Mouse (Mus musculus): ENCODE measurements around the gene Lrrc55. TPM values are rescaled to one million over a fixed set of nuclear protein-coding genes. Genes with fewer than 3 reads are reported as not detected.
A peak's percentile ranks its signal among the peaks of the same experiment; 100 is the strongest.

The Lrrc55 gene
- polyA plus RNA-seq, 1 experiment from 2014 or later, result 2.1 TPM

GRCm38 (mm10) chr2:85209301-85209700 lies 12.3 kb upstream of the Lrrc55 start:
- WGBS, result 74% methylated on average over 5 of the region's 5 CpGs
- Histone ChIP-seq H3K27ac (replicated peaks) (no peak overlapping the region), H3K9ac (replicated peaks) (no peak overlapping the region), H3K9me3 (no peaks in the 10 kb centered on the region), H3K27me3 (no peaks in the 10 kb centered on the region), H3K36me3 (no peaks in the 10 kb centered on the region), H3K4me3 (no peak overlapping the region), H3K4me2 (replicated peaks) (no peak overlapping the region), H3K4me1 (no peaks in the 10 kb centered on the region)
- ATAC-seq (ENCODE audit: low FRiP score, low read depth), result no peak

GRCm38 (mm10) chr2:85205170-85205569 lies 8.2 kb upstream of the Lrrc55 start:
- no peak overlapping the region for H3K27ac ChIP-seq (replicated peaks)
- no peak overlapping the region for H3K4me3 ChIP-seq
- H3K4me1 ChIP-seq, result no peaks in the 10 kb centered on the region
- no peaks in the 10 kb centered on the region for H3K36me3 ChIP-seq
- 87% methylated on average over 8 of the region's 8 CpGs for WGBS
- no peaks in the 10 kb centered on the region for H3K9me3 ChIP-seq
- no peak overlapping the region for H3K9ac ChIP-seq (replicated peaks)
- H3K4me2 ChIP-seq (replicated peaks), result no peak overlapping the region
- ATAC-seq (ENCODE audit: low FRiP score, low read depth), result no peak
- H3K27me3 ChIP-seq, result no peaks in the 10 kb centered on the region

GRCm38 (mm10) chr2:85198011-85198965 lies 1.3 kb upstream of the Lrrc55 start:
- Histone ChIP-seq H3K9me3 (no peaks in the 10 kb centered on the region), H3K4me2 (replicated peaks) (peak overlapping the region; percentile 68), H3K27ac (replicated peaks) (no peak overlapping the region; the same call in 1 of the 2 replicates), H3K4me3 (peak overlapping the region; percentile 46), H3K4me1 (no peaks in the 10 kb centered on the region), H3K9ac (replicated peaks) (peak overlapping the region; percentile 57), H3K36me3 (no peaks in the 10 kb centered on the region), H3K27me3 (no peaks in the 10 kb centered on the region)
- WGBS, result 2% methylated on average over 24 of the region's 24 CpGs
- peak; percentile 78 for ATAC-seq (ENCODE audit: low FRiP score, low read depth)

- WGBS, result 71% methylated on average over 1 of the region's 1 CpGs
- H3K9me3 ChIP-seq, result no peaks in the 10 kb centered on the region
- H3K9ac ChIP-seq (replicated peaks), result no peak overlapping the region
Measured at GRCm38 (mm10) chr2:85194566-85194965, 2.4 kb downstream of the Lrrc55 start.

GRCm38 (mm10) chr2:85187582-85188151 lies 9.3 kb downstream of the Lrrc55 start:
- Histone ChIP-seq H3K9ac (replicated peaks) (no peak overlapping the region), H3K36me3 (no peaks in the 10 kb centered on the region), H3K4me2 (replicated peaks) (no peak overlapping the region), H3K27me3 (no peaks in the 10 kb centered on the region), H3K4me1 (no peaks in the 10 kb centered on the region), H3K27ac (replicated peaks) (no peak overlapping the region), H3K9me3 (no peaks in the 10 kb centered on the region), H3K4me3 (no peak overlapping the region)
- no peak for ATAC-seq (ENCODE audit: low FRiP score, low read depth)
- WGBS, result 90% methylated on average over 6 of the region's 6 CpGs

More at GRCm38 (mm10) chr2:85194566-85194965, 2.4 kb downstream of the Lrrc55 start:
- Histone ChIP-seq H3K4me1 (no peaks in the 10 kb centered on the region), H3K36me3 (no peaks in the 10 kb centered on the region), H3K27ac (replicated peaks) (no peak overlapping the region), H3K27me3 (no peaks in the 10 kb centered on the region), H3K4me2 (replicated peaks) (no peak overlapping the region), H3K4me3 (no peak overlapping the region)
- no peak for ATAC-seq (ENCODE audit: low FRiP score, low read depth)

GRCm38 (mm10) chr2:85178139-85178800 lies 18.7 kb downstream of the Lrrc55 start:
- Histone ChIP-seq H3K36me3 (no peaks in the 10 kb centered on the region), H3K27me3 (no peaks in the 10 kb centered on the region), H3K9me3 (no peaks in the 10 kb centered on the region), H3K4me1 (no peaks in the 10 kb centered on the region), H3K4me2 (replicated peaks) (no peak overlapping the region), H3K27ac (replicated peaks) (no peak overlapping the region), H3K9ac (replicated peaks) (no peak overlapping the region), H3K4me3 (no peak overlapping the region)
- 80% methylated on average over 4 of the region's 4 CpGs for WGBS
- ATAC-seq (ENCODE audit: low FRiP score, low read depth), result no peak

- Histone ChIP-seq H3K9me3 (no peaks in the 10 kb centered on the region), H3K4me2 (replicated peaks) (no peak overlapping the region), H3K9ac (replicated peaks) (no peak overlapping the region), H3K36me3 (no peaks in the 10 kb centered on the region), H3K27me3 (no peaks in the 10 kb centered on the region), H3K4me1 (no peaks in the 10 kb centered on the region), H3K27ac (replicated peaks) (no peak overlapping the region), H3K4me3 (no peak overlapping the region)
- no peak for ATAC-seq (ENCODE audit: low FRiP score, low read depth)
- WGBS, result 76% methylated on average over 6 of the region's 6 CpGs
Measured at GRCm38 (mm10) chr2:85173545-85173944, 23.5 kb downstream of the Lrrc55 start.

- no peak overlapping the region for H3K4me2 ChIP-seq (replicated peaks)
- H3K9me3 ChIP-seq, result no peaks in the 10 kb centered on the region
- no peak overlapping the region for H3K4me3 ChIP-seq
- no peak overlapping the region for H3K9ac ChIP-seq (replicated peaks)
- ATAC-seq (ENCODE audit: low FRiP score, low read depth), result no peak
- no peaks in the 10 kb centered on the region for H3K4me1 ChIP-seq
- no peaks in the 10 kb centered on the region for H3K27me3 ChIP-seq
- no peak overlapping the region for H3K27ac ChIP-seq (replicated peaks)
- 75% methylated on average over 2 of the region's 2 CpGs for WGBS
- no peaks in the 10 kb centered on the region for H3K36me3 ChIP-seq
Measured at GRCm38 (mm10) chr2:85172763-85173103, 24.3 kb downstream of the Lrrc55 start.

- Histone ChIP-seq H3K27ac (replicated peaks) (no peak overlapping the region), H3K9me3 (no peaks in the 10 kb centered on the region), H3K4me3 (no peak overlapping the region), H3K4me1 (no peaks in the 10 kb centered on the region), H3K4me2 (replicated peaks) (no peak overlapping the region), H3K36me3 (no peaks in the 10 kb centered on the region), H3K9ac (replicated peaks) (no peak overlapping the region), H3K27me3 (no peaks in the 10 kb centered on the region)
- ATAC-seq (ENCODE audit: low FRiP score, low read depth), result no peak
- WGBS, result 77% methylated on average over 3 of the region's 3 CpGs
Measured at GRCm38 (mm10) chr2:85172071-85172762, 24.8 kb downstream of the Lrrc55 start.

- no peaks in the 10 kb centered on the region for H3K9me3 ChIP-seq
- H3K36me3 ChIP-seq, result no peaks in the 10 kb centered on the region
- no peak overlapping the region for H3K4me3 ChIP-seq
- H3K4me2 ChIP-seq (replicated peaks), result no peak overlapping the region
- no peak overlapping the region for H3K27ac ChIP-seq (replicated peaks)
- no peak overlapping the region for H3K9ac ChIP-seq (replicated peaks)
- no peaks in the 10 kb centered on the region for H3K4me1 ChIP-seq
- ATAC-seq (ENCODE audit: low FRiP score, low read depth), result no peak
- no peaks in the 10 kb centered on the region for H3K27me3 ChIP-seq
- WGBS, result 90% methylated on average over 1 of the region's 1 CpGs
Measured at GRCm38 (mm10) chr2:85168327-85168726, 28.7 kb downstream of the Lrrc55 start.

- 68% methylated on average over 1 of the region's 1 CpGs for WGBS
- no peak overlapping the region for H3K9ac ChIP-seq (replicated peaks)
- no peak for ATAC-seq (ENCODE audit: low FRiP score, low read depth)
- H3K27ac ChIP-seq (replicated peaks), result no peak overlapping the region
- H3K4me2 ChIP-seq (replicated peaks), result no peak overlapping the region
- no peaks in the 10 kb centered on the region for H3K27me3 ChIP-seq
- H3K4me1 ChIP-seq, result no peaks in the 10 kb centered on the region
- H3K36me3 ChIP-seq, result no peaks in the 10 kb centered on the region
- H3K9me3 ChIP-seq, result no peaks in the 10 kb centered on the region
- H3K4me3 ChIP-seq, result no peak overlapping the region
Measured at GRCm38 (mm10) chr2:85167624-85168023, 29.4 kb downstream of the Lrrc55 start.

All from midbrain, embryonic 12.5 days (tissue).